Mouse (Mus musculus) ES-Bruce4 (cell line): ENCODE data around the gene Gnptg.

Experiments used
- CTCF ChIP-seq: IDR thresholded peaks from one replicate; pipeline ENCODE4 v1.8.1; 2011; ENCODE audit warnings: low read depth, low read length
- EP300 ChIP-seq: IDR thresholded peaks from 2 replicates; pipeline ENCODE4 v1.6.1; 2011; ENCODE audit warnings: low read depth, low read length; ENCODE audit not compliant: insufficient read depth
- POLR2A ChIP-seq: IDR thresholded peaks from one replicate; pipeline ENCODE4 v1.8.1; 2011; ENCODE audit warnings: low read length; ENCODE audit not compliant: insufficient read depth

GRCm38 (mm10) chr17:25264453-25264852 is 24.5 kb upstream of the Gnptg start:
- TF ChIP-seq EP300 = no peak
- TF ChIP-seq POLR2A = no peak
- peak; percentile 60 for TF ChIP-seq CTCF
